Mouse (Mus musculus) thymus, adult 18-20 months (tissue): ENCODE results near the gene Metap1d.
A peak's percentile ranks its signal among the peaks of the same experiment; 100 is the strongest.

Experiments used
- DNase-seq, 2 experiments: peaks; one replicate each; pipeline ENCODE4 v3.0.0; 2022; ENCODE audit warnings: mixed read lengths in 2 of 2

Metap1d gene

DNA sequence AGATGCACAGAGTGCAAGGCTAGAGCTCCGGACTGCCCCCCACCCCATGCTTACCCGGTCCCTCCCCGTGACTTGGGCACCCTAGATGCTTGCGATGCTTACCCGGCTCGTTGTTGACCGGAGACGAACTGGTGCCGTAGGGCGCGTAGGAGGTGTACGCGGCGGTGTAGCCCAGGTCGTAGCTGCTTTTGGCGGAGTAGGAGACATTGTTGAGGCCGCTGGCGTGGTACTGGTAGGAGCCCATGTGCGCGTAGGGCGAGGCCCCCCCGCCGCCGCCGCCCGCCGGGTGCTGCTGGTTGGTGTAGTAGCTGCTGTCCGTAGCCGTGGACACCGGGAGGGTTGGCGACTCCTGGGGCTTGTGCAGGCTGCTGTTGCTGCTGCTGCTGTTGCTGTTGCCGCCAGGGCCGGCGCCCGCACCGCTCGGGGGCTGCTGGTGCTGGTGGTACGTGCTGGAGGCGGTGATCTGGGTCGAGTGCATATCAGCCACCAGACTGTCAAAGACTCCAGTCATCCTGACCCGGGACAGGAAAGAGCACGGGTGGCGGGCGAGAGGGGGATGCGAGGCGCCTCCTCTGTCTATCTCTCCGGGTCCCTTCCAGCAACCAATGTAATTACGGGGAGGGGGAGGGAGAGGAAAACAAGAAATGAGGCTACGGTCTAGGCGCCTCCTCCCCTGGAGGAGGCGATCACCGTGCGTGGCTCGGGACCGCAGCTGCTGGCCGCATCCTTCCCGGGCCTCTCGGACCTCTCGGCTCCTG, 93.0 kb downstream of the Metap1d start:
- no peak for DNase-seq

DNA sequence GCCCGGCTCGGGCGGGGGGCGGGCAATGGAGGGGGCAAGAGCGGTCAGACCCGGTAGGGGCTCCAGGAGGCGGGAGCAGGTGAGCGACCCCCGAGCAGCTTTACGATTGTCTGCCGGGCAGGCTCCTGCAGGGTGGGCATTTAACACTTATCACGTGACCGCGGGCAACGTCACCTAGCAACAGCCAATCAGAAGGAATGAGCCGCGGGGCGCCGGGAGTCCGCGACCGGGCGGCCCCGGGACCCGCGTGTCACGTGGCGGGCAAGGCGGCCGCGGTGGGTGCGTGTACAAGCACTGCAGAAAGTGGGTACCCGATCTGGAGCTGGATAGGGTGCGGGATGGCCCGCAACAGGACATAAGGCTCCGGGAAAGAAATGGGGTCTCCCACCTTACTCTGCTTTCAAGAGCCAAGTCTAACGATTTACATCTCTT, 93.6 kb downstream of the Metap1d start, which contains the start of gene Dlx2:
TSS of gene Dlx2 (minus strand) at position 115 of the 432 bp plus-strand sequence.
- peak; percentile 37 to 49 for DNase-seq

DNA sequence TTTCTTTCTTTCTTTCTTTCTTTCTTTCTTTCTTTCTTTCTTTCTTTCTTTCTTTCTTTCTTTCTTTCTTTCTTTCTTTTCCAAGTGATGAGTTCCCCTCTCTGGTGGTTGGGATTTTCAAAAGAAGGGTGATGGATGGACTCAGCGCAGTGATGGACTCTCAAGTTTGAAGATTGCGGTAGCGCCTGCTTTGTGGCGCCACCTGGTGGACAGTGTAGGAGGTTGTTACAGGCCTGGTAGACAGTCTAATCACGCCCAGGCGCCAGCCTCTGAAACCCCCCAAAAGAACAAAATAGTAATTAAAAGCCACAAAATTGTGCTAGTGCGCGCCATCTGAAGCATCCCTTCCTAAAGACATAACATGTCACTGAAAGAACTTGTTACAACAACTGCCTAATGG, 94.8 kb downstream of the Metap1d start:
- DNase-seq, result peak in 1 of 2 experiments; percentile 48

DNA sequence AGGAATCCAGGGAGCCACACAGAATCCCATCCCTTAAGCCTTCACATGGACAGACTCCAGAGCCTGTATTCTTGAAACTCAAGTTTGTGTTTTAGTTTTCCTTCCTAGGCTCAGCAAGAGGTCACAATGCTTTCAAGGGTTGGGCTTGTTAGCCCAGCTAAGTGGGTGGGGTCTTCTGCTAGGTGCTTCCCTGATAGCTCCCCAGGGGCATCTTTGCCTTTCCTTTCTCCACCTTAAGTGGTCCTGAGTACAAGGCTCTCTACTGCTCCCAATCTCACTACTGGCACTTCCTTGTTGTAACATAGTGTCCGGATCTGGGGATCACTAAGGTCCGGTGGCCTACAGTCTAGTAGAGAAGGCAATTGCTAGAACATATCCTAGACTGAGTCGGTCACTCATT, 97.3 kb downstream of the Metap1d start:
- no peak for DNase-seq

DNA sequence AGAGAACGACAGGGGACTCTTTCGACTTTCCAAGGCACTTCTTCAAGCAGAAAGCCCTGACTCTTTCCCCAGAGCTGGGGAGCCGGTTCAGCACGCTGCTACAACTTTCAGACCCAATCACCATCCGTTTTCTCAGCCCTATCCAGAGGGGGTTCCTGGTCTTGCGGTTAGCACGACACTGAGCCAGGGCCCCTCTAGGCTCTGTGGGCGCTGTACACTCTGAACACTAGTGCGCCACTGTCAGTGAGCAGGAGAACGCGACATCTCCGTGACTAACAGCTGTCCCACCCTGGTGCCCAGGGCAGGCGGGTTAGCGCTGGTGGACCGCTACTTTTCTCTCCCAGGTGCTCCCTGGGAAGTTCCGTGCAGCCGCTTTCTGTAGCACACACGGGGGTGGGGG, 98.6 kb downstream of the Metap1d start:
- DNase-seq, result no peak

DNA sequence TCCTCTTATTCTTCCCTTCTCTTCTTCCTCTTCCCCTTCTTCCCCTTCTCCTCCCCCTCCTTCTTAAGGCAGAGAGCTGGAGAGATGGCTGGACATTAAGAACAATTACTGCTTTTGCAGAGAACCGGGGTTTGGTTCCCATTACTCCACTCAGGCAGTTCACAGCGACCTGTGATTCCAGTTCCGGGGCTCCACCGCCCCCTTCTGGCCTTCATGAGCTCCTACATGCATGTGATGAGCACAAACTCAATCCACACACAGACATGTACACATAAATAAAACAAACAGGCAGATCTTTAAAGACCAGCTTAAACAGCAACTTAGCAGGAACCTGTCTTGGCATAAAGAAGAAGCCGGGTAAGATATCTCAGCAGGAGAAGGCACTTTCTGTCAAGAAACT, 103.0 kb downstream of the Metap1d start:
- no peak for DNase-seq

DNA sequence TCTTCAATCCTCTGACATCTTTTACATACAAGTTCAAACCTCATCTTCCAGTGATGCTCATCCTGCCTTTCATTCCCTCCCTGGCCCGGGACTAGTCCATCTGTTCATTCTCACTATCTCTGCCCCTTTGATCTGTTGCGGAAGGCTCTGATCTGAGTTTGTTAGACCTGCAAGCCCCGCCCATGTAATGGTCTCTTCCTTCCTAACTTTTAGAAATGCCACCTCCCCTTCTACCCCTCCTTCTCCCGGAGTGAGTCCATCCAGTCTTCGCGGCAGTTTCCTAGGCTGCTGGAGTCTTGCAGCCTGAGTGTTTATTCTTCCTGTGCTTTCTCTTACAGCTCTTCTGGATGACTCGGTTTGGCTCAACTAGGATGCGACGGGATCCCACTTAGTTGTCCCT, 113.4 kb downstream of the Metap1d start:
- DNase-seq, result no peak

DNA sequence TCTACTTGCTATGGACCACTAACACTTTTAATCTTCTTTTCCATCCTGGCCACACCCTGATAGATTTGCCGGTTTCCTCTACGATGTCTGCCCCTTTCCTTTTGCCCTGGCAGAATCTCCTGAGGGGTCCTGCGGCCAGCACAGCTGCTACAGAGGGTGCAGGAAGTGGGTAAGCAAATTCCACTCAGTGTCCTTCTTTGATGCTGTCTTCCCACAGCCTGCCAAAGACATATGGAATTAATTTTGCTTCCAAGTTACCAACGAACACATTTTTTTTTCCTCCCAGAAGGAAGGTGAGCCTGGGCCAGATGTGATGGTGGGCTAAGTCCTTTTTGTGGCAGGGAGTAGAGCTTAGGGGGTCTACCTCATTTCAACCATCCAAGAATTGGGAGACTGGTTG, 120.7 kb downstream of the Metap1d start:
- no peak for DNase-seq
